Mouse (Mus musculus): Measurements from ENCODE around the gene Zfhx2. TPM values are rescaled to one million over a fixed set of nuclear protein-coding genes. Genes with fewer than 3 reads are reported as not detected.

Gene Zfhx2
- total and polyA plus RNA-seq, 2 experiments from 2014 or later: 7.5 to 11.1 TPM

- Histone ChIP-seq H3K27ac (ENCODE audit: low read depth, low read length) (peak overlapping the region; percentile 97; the same call in 1 of the 2 replicates), H3K27me3 (ENCODE audit: insufficient read depth, low read length) (no peaks in the 10 kb centered on the region), H3K4me3 (ENCODE audit: low read depth, low read length) (peak overlapping the region; percentile 86), H3K4me1 (ENCODE audit: insufficient read depth) (peaks cover 47% of the 10 kb centered on the region), H3K4me2 (ENCODE audit: low read depth) (peak overlapping the region; percentile 76), H3K9ac (peak overlapping the region; percentile 95), H3K9me3 (ENCODE audit: low read length) (no peaks in the 10 kb centered on the region), H3K36me3 (ENCODE audit: insufficient read depth) (peaks cover 7% of the 10 kb centered on the region)
- TF ChIP-seq CTCF (IDR thresholded peaks at IDR 0.05; ENCODE audit: low read depth): no peak
- ATAC-seq (no peak), DNase-seq (no peak)
- 76% methylated on average over 51 of the region's 51 CpGs for WGBS
These were observed 21.3 kb upstream of the Zfhx2 start for GRCm38 (mm10) chr14:55113351-55113974.

GRCm38 (mm10) chr14:55111720-55112119, 19.6 kb upstream of the Zfhx2 start:
- H3K4me3 ChIP-seq (ENCODE audit: low read depth, low read length): no peak overlapping the region
- ATAC-seq (no peak), DNase-seq (peak; percentile 76)
- WGBS: 50% methylated on average over 2 of the region's 2 CpGs
- H3K27me3 ChIP-seq (ENCODE audit: insufficient read depth, low read length): no peaks in the 10 kb centered on the region
- TF ChIP-seq CTCF (IDR thresholded peaks at IDR 0.05; ENCODE audit: low read depth): no peak
- 0 out of 2 replicates have a peak overlapping the region, but pooled peaks have one; percentile 15 for H3K27ac ChIP-seq (ENCODE audit: low read depth, low read length)
- peaks cover 7% of the 10 kb centered on the region for H3K36me3 ChIP-seq (ENCODE audit: insufficient read depth)
- peaks cover 48% of the 10 kb centered on the region for H3K4me1 ChIP-seq (ENCODE audit: insufficient read depth)
- H3K9ac ChIP-seq: no peak overlapping the region
- H3K4me2 ChIP-seq (ENCODE audit: low read depth): peak overlapping the region; percentile 9
- H3K9me3 ChIP-seq (ENCODE audit: low read length): no peaks in the 10 kb centered on the region

GRCm38 (mm10) chr14:55110076-55110475, 18.0 kb upstream of the Zfhx2 start:
- H3K27me3 ChIP-seq (ENCODE audit: insufficient read depth, low read length): no peaks in the 10 kb centered on the region
- H3K27ac ChIP-seq (ENCODE audit: low read depth, low read length): peak overlapping the region; percentile 92
- ATAC-seq (no peak), DNase-seq (no peak)
- TF ChIP-seq CTCF (IDR thresholded peaks at IDR 0.05; ENCODE audit: low read depth): no peak
- peaks cover 59% of the 10 kb centered on the region for H3K4me1 ChIP-seq (ENCODE audit: insufficient read depth)
- peak overlapping the region; percentile 39; the same call in 1 of the 2 replicates for H3K9ac ChIP-seq
- 0 out of 2 replicates have a peak overlapping the region, but pooled peaks have one; percentile 35 for H3K4me2 ChIP-seq (ENCODE audit: low read depth)
- no peaks in the 10 kb centered on the region for H3K9me3 ChIP-seq (ENCODE audit: low read length)
- H3K4me3 ChIP-seq (ENCODE audit: low read depth, low read length): no peak overlapping the region
- WGBS: 40% methylated on average over 9 of the region's 9 CpGs
- H3K36me3 ChIP-seq (ENCODE audit: insufficient read depth): peaks cover 7% of the 10 kb centered on the region

GRCm38 (mm10) chr14:55109048-55109873, 17.1 kb upstream of the Zfhx2 start:
- H3K4me1 ChIP-seq (ENCODE audit: insufficient read depth): peaks cover 62% of the 10 kb centered on the region
- peaks cover 7% of the 10 kb centered on the region for H3K36me3 ChIP-seq (ENCODE audit: insufficient read depth)
- H3K27ac ChIP-seq (ENCODE audit: low read depth, low read length): peak overlapping the region; percentile 92
- no peak for TF ChIP-seq CTCF (IDR thresholded peaks at IDR 0.05; ENCODE audit: low read depth)
- no peak for ATAC-seq
- H3K4me3 ChIP-seq (ENCODE audit: low read depth, low read length): no peak overlapping the region
- DNase-seq: no peak
- H3K27me3 ChIP-seq (ENCODE audit: insufficient read depth, low read length): no peaks in the 10 kb centered on the region
- H3K4me2 ChIP-seq (ENCODE audit: low read depth): peak overlapping the region; percentile 35
- no peaks in the 10 kb centered on the region for H3K9me3 ChIP-seq (ENCODE audit: low read length)
- H3K9ac ChIP-seq: peak overlapping the region; percentile 39
- 15% methylated on average over 21 of the region's 21 CpGs for WGBS

GRCm38 (mm10) chr14:55108202-55108870, 16.2 kb upstream of the Zfhx2 start:
- H3K27me3 ChIP-seq (ENCODE audit: insufficient read depth, low read length): no peaks in the 10 kb centered on the region
- peaks cover 6% of the 10 kb centered on the region for H3K36me3 ChIP-seq (ENCODE audit: insufficient read depth)
- H3K27ac ChIP-seq (ENCODE audit: low read depth, low read length): peak overlapping the region; percentile 92
- no peak overlapping the region for H3K4me3 ChIP-seq (ENCODE audit: low read depth, low read length)
- TF ChIP-seq CTCF (IDR thresholded peaks at IDR 0.05; ENCODE audit: low read depth): no peak; the same call in 1 of the 2 replicates
- ATAC-seq (peak; percentile 91), DNase-seq (peak; percentile 90)
- no peaks in the 10 kb centered on the region for H3K9me3 ChIP-seq (ENCODE audit: low read length)
- peak overlapping the region; percentile 14 for H3K9ac ChIP-seq
- H3K4me2 ChIP-seq (ENCODE audit: low read depth): peak overlapping the region; percentile 35
- peaks cover 53% of the 10 kb centered on the region for H3K4me1 ChIP-seq (ENCODE audit: insufficient read depth)
- WGBS: 30% methylated on average over 9 of the region's 9 CpGs

- DNase-seq: no peak
- H3K4me1 ChIP-seq (ENCODE audit: insufficient read depth): peaks cover 47% of the 10 kb centered on the region
- H3K9ac ChIP-seq: no peak overlapping the region
- no peak for ATAC-seq
- TF ChIP-seq CTCF (IDR thresholded peaks at IDR 0.05; ENCODE audit: low read depth): no peak
- peak overlapping the region; percentile 40; the same call in 1 of the 2 replicates for H3K27ac ChIP-seq (ENCODE audit: low read depth, low read length)
- H3K4me2 ChIP-seq (ENCODE audit: low read depth): no peak overlapping the region
- H3K36me3 ChIP-seq (ENCODE audit: insufficient read depth): peaks cover 2% of the 10 kb centered on the region; the same call in 1 of the 2 replicates
- no peaks in the 10 kb centered on the region for H3K9me3 ChIP-seq (ENCODE audit: low read length)
- no peaks in the 10 kb centered on the region for H3K27me3 ChIP-seq (ENCODE audit: insufficient read depth, low read length)
- 64% methylated on average over 8 of the region's 8 CpGs for WGBS
- no peak overlapping the region for H3K4me3 ChIP-seq (ENCODE audit: low read depth, low read length)
These were observed 14.9 kb upstream of the Zfhx2 start for GRCm38 (mm10) chr14:55106990-55107389.
